Mouse (Mus musculus): Measurements from ENCODE around the gene Fkbp2.
A peak's percentile ranks its signal among the peaks of the same experiment; 100 is the strongest.

Fkbp2 gene

DNA sequence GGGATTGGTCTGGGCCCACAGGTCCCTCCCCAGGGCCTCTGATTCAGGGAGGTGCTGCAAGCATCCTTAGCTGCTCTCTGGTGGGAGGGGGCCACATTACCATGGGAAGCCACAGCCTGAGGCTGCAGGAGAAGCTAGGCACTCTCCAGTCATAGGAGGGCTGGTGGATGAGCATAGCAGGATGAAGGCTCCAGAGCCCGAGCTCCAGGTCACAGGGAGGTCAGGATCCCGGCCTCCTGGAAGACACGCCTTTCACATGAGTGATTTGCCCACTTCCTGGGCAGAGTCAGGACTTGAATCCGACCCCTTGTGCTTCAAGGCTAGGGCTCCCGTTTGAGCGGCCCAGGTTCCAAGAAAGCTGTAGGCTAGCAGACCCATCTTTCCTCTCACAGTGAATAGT is 8.7 kb downstream of the Fkbp2 start:
- no peak for DNase-seq (ENCODE audit: low spot score)

DNA sequence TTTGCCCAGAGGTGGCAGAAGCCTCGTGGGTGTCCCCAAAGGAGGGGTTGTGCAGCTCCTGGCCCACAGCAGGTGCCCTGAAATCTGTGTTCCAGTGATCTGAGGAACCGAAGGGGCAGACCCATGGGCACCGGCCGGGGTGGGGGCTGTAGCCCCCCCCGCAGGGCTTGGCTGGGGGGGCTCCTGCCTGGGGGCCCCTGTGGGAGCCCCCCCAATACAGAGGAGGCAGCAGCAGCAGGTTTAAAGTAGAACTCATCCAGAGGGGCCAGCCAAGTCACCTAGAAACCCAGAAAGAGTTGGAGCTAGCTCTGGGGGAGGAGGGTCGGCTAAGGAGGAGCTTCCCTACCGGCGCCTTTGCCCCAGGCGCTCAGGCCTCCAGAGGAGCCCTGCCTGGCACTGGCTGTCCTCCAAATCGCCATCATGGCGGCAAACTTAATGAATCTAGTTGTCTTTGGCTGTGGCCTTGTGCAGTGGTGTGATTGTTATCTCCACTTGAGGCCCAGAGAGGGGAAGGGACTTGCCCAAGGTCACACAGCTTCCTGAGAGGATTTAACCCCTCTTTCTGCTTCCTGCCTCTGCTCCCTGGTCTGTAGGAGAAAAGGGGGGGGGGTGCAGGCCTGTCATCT is 9.7 kb downstream of the Fkbp2 start:
- DNase-seq (ENCODE audit: low spot score), result no peak

DNA sequence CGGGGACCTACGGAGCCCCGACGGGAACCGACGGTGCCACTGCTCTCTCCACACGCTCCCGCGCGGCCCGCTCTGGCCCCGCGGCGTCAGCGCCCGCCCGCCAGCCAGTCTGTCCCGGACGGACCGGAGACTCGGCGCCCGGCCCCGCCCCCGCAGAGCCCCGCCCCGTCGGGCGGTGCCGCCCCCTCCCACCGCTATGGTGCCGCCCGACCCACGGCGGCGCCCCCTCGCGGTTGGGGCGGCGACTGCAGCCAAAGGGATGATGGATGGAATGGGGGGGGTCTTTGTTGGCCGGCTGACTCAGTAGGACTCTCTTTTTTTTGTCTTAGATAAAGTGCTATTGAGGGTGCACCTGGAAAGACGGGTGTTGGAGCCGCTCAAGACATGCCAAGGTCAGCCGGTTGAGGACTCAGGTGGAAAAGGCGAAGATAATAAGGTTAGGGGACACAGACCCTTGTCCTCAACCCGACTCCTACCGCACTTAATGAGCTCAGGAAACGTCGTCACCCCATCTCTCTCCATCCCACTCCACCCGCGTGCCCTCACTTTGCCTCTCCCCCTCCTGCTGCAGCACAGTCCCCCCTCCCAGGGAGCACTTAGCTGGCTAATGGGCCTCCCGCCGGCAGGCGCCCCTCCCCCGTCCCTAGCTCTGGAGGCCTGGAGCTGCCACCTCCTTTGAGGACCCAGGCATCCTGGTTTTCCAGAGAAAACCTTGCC is 10.5 kb downstream of the Fkbp2 start:
- peak; percentile 79 for DNase-seq (ENCODE audit: low spot score)

DNA sequence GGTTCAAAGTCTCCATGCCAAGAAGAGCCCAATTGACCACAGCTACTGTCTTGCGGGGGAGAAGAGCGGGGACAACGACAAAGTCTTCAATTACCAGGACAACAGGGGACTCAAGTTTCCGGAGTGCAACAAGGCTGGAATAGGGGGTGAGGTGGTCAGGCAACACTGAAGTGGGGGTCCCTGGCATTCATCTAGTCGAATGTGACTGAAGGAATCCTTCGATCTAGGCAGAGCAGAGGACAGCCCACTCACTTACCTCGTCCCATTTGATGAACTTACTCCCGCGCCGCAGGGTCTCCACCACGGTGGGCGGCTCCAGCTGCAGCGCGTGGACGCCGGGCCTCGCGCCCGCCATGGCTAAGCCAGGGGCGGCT is 11.0 kb downstream of the Fkbp2 start:
- no peak for DNase-seq (ENCODE audit: low spot score)

DNA sequence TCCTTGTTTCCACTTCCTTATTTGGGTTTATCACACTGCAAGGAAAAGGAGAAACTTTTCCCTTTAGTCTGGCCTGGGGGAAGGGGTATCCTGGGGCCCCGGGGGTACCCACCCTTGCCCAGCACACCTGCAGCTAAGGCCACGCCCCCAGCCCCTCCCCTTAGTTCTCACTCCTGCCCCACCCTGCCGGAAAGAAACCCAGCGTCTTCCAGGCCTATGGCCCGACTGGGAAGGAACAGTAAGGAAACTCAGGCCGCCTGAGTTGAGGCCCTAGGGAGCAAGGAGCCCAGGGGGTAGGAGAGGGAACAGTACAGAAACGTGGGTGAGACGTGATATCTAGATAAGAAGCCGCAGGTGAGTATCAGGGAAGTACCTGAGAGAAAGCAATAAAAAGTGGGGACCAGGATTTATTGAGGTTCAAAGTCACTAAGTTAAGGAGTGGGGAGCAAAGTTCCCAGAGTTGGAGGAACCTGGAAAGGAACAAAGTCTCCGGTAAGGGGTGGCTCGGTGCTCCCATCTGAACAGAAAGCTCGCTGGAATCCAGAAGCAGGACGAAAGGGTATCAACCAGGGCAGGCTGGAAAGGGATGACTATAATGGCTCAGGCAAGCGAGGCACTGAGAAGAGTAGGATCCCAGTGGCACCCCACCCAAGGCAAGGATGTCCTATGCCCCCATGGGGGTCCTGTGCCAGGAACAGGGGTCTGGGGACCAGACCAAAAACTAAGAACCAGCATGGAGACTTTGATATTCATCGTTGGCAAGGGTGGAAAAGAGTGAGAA is 11.6 kb downstream of the Fkbp2 start:
- DNase-seq (ENCODE audit: low spot score), result no peak

DNA sequence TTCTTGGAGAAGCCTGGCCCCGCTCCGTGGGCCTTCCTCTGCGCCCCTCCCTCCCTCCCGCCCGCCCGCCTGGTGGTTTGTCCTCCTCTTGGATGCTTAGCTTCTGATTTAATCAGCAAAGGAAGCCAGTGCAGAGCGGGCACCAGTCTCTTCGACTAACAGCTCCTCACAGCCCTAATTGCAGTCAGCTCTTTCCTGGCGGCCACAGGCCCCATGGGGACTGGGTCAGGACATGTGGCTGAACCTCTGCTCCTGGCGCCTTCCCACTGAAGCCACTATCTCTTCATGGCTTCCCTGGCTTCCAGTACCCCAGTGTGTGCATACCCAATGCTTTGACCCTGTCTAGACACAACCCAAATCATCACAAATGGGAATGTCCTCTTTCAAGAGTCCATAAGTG is 23.8 kb downstream of the Fkbp2 start:
- no peak for DNase-seq (ENCODE audit: low spot score)

DNA sequence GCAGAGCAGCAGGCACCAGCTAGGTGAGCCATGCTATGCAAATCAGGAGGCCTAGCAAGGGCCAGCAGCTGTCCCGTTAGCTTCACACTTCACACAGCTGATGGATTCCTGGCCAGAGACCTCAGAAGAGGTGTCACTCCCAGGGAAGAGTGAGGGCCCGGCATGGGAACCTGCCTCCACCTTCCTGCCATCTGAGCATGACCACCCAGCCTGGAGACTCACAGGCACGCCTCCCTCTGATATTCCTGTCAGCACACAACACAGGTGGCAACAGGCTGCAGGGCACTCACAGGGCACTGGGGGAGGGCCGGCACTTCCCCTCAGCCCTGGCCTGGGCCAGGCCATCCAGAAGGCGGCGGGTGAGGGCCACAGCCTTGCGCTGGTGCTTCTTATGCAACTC is 24.9 kb downstream of the Fkbp2 start:
- no peak for DNase-seq (ENCODE audit: low spot score)

DNA sequence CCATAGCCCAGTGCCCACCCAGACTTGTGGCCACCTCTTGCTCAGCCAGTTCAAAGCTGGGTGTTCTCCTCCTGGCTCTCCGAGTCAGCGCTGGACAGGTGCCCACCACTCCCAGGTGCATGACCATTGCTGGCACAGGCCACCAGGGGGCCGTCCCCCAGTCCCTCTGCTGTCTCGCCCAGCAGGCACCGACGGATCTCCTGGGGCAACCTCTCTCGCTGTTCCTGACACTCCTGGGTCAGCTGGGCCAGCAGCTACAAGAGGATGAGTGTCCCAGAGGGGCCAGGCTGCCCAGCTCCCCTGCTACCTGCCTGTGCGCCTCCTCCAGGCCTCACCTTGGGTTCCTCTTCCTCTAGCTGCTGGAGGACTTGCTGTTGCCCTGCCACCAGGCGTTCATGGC is 26.3 kb downstream of the Fkbp2 start:
- DNase-seq (ENCODE audit: low spot score), result no peak

DNA sequence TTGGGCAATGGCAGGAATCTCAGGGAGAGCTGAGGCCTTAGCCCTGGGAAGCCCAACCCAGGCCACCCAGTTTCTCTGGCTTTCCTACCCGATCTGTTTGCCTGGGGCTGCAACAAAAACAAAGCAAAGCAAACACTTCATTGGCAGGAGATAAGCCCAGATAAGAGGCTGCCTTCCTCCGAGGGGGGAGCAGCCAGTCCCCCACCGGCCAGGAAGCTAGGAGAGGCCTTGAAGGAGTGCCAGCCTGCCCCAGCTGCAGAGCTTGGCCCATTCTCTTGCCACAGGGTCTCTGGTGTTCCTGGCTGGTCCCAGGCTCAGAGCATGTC is 27.6 kb downstream of the Fkbp2 start:
- DNase-seq (ENCODE audit: low spot score), result peak; percentile 62

DNA sequence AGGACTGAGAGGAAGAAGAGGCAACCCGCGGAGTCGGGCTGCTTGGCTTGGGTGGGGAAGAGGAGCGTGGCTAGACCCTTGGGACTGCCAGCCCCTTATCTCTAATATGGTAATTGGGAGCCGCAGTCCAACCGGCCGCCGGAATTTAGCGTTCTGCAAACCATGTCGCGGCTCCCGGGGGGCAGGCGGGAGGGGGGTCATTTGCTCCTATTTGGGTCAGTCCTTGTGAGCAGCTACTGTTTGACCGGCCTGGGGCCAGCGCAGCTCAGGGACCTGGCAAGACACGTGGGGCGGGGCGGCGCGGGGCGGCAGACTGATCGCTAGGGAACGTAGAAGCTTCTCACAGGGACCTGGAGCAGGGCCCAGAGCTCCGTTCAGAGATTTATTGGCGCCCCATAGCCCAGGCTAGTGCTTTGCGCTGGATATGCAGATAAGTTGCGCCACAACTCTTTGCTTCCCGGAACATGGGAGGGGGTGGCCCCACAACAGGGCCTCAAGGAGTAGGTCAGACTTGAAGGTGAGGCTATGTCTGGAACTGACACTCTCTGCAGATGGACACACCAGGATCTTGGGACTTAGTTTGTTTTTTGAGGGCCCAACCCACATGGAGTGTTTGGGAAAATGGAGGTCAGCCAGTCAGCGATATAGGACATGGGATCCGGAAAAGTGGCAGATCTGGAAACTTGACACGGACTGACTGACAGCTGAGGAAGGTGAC is 28.1 kb downstream of the Fkbp2 start:
- peak; percentile 80 for DNase-seq (ENCODE audit: low spot score)

DNA sequence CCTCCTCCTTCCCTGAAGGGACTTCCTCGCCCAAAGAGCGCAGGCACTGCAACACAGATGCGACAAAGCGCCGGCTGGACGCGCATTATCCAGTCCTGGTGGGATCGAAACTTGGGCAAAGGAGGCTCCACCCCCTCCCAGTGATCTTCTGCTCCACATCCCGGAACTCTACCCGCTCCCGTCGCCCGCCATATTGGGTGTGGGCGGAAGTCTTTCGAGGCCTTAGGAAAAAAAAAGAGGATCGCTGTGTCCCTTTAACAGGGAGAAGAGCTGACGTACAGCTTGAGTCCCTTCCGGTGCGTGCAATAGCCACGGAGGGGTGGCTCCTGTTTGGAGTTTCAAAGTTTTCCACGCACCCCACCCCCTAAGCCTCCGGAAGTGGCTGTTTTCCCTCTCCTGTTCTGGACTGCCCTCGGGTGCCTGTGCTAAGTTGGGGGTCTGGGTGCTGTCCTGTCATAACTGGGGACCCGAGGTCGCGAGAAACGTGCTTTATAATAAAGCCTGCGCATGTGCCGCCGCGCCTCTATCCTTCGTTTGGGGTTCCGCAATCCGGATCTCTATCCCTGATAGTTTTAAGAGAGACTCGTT is 28.8 kb downstream of the Fkbp2 start:
- DNase-seq (ENCODE audit: low spot score), result peak; percentile 95

DNA sequence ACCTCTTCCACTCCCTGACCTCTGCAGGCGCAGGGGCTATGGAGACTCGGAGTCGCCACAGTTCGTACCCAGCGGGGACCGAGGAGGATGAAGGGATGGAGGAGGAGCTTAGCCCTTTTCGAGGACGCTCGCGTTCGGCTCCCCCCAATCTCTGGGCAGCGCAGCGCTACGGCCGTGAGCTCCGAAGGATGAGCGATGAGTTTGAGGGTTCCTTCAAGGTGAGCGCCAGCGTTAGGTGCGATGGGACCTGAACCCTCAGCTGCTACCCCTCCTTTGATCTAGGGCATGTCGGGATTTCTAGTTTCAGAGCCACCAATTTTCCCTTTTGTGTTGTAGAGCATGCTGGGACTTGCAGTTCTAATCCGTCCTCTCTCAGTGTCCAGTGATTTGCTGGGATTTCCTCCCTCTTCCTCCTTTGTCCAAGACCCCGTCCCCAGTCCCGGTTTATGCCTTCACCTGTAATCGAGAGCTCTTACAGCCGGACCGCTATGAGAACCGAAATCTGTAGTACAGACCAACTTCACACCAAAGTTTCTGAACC is 29.6 kb downstream of the Fkbp2 start:
- DNase-seq (ENCODE audit: low spot score), result peak; percentile 75

DNA sequence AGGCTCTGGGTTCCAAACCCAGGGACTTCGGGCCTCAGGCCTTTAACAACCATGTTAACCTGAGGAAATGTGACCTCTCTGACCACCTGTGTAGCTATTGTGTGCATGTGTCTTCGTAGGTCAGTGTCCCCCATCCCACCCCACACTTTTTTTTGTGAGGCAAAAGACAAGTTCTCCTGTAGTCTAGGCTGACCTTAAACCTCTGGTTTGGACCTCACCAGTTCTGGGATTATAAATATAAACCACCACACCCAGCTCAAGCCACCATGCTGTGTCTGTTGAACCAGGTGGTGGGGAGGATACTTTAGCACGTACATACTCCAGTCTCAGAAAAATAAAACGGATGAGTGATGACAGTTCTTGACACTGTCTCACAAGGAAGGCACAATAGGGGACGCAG is 30.4 kb downstream of the Fkbp2 start:
- DNase-seq (ENCODE audit: low spot score), result no peak

DNA sequence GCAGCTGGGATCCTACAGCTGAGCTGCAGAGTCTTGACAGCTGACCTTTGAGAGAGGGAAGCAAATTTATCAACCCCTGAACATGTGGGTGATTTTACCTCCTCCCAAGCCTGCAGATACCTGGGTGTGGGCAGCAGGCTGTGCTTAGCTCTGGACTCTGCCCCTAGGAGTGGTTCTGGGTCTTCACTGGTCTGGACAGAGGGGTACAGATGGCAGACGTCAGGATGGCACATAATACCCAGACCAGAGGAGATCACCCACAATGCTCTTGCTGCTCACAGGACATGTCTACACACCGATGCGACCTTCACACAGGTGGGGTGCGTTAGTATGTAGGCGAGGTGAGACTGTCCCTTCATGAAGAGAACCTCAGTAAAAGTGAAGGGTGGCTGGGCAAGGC is 30.8 kb downstream of the Fkbp2 start:
- DNase-seq (ENCODE audit: low spot score), result no peak

DNA sequence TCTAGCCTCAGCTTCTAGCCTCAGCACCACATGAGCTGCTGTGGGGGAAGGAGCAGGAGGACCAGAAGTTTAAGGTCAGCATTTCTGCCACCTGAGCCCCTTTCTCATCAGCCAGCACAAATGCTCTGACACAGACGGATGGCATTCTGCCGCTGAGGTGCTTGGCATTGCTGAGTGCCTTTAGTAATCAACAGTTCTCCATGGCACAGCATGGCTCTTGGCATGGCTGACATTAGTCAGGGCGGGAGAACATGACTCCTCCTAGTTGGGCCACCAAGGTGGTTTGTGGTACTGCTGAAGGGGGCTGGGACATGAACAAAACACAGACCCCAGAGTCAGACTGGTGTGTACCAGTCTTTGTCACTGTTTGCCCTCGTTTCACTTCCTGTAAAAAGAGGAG is 32.1 kb downstream of the Fkbp2 start:
- DNase-seq (ENCODE audit: low spot score), result no peak

DNA sequence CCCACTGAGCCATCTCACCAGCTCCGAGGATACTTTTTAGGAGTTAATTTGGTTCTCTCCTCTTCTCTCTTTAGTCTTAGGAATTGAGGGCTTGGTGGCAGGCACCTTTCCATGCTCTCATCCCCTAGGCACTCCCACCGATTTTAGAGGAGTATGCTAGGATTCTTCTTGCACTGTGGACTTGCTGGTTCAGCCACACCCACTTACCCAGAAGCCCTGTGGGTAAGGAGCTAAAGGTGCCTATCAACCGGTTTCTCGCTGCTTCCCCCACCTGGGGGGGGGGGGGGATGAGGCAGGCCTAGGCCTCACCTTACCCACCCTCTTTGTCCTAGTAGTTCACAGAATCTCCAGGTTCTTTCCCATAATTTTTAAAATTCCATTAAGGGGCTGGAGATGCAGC is 32.6 kb downstream of the Fkbp2 start:
- no peak for DNase-seq (ENCODE audit: low spot score)

DNA sequence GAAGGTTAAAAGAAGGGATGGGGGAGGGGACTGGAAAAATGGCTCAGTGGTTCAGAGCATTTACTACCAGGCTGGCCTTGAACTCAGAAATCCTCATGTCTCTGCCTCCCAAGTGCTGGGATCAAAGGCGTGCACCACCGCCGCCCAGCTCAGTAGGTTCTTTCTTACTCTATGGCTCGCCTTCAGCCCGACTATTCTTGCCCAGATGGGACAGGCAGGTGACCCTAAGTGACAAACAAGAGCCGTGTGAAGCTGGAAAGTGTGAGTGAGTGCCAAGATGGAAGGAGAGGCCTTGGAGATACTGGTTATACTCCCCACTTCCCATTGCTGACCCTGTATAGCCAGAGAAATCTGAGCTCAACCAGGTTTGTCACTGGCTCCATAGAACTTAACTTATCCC is 36.6 kb downstream of the Fkbp2 start:
- no peak for DNase-seq (ENCODE audit: low spot score)

DNA sequence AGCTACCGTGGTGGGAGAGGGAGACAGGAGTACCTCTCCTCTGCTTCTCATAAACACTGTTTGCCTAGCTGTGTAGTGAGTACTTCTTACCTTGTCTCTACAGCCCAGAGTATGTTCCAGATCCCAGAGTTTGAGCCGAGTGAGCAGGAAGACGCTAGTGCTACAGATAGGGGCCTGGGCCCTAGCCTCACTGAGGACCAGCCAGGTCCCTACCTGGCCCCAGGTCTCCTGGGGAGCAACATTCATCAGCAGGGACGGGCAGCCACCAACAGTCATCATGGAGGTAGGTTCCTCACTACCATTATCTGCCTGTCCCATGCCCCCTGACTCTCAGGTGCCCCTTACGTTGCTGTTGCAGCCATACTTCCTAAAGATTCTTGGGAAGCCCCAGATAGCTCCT is 37.5 kb downstream of the Fkbp2 start:
- DNase-seq (ENCODE audit: low spot score), result no peak

DNA sequence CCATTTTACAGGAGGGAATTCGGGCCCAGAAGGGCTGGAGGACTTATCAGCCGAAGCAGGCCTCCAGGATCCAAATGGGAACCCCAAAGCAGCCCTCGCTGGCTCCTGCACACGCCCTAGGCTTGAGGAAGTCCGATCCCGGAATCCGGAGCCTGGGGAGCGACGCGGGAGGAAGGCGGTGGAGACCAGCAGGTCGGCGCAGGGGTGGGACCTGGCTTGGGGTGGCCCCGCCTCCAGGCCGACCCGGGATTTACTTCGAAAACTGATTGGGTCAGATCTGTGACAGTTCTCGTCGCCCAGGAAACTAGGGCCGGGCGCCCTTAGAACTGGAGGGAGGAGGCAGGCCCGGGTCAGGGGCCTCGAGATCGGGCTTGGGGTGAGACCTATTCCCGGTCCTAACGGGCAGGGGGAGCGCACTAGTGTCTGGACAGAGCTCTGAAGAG is 38.0 kb downstream of the Fkbp2 start, which contains the start of gene Gpr137:
Gene Gpr137 (minus strand): TSS at position 232 of the 443 bp plus-strand sequence.
- DNase-seq (ENCODE audit: low spot score), result peak; percentile 97

DNA sequence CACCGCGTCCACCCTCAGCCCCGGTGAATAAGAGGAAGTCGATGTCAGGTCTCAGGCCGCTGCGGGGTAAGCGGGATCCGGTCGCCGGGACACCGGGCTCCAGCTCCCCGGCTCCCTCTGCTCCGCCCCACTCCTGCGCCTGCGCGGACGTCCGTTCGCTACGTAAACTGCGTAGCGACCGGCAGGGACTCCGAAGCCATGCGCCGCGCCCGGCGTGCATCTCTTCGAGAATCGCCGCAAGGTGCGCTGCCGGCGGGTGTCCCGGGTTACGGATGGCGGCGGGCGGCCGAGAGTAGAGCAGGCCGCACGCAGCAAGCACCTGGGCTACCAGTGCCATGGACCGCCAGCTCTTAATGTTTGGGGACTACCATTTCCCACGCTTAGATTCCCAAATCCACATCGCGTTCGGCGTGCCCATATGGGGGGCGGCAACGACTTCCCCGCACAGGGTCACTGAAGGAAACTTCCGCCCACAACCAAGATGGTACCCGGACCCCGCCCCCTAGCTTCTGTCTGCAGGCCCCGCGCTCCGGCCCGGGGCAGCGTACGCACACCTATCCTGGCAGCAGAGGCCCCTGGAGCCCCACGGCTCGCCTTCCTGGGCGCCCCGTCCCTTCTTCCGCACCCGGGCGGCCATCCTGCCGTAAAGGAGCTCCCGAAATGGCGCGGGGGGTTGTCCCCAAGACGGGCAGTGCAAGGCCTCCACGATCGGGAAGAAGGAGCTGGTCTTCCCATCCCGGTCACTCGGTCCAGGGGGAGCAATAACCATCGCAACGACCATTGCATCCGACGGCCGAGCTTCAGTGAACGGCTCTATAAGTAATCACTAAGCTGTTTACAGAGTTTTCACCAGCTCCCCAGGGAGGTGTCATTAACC is 38.7 kb downstream of the Fkbp2 start, which contains the start of gene Bad:
Gene Bad (plus strand): TSS at position 490 of the 877 bp plus-strand sequence.
- peak; percentile 93 for DNase-seq (ENCODE audit: low spot score)

Measured in yolk sac, embryonic 10.5 days (tissue).